12 mouse cellular contexts compared by ENCODE assay signal in the genomic region with DNA sequence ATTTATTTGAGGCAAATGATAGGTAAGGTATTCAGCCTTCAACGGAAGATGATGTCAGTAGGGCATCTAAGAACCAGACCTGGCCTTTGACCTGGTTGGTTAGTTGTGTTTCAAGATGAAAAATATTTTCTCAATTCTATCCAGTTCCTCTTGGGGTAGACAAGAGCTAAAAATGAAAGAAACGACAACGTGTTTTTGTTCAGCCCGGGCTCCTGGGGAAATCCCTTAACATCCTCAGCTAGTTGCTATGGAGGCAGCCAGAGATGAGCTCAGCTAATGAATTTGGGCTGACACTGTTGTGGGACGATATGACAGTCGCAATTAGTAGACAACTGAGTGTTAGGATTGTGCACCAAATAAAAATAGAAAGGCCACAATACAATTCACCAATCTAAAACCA.
DNase-seq lines count a peak whose midpoint lies in the region; ATAC-seq and TF ChIP-seq lines count a peak whose summit lies in the region.
"Had no signal": no experiment of that assay in that cellular context is flagged by ENCODE, and none has a peak within 500 bp of the region (broad histone marks: within the 10 kb centered on the region; RNA-seq: fewer than 3 reads in every experiment).

No protein-coding gene starts in this region.

- no peak overlapping the region for H3K9ac ChIP-seq in intestine, embryonic 14.5 days (ENCODE audit: low read length)
- H3K9ac ChIP-seq in intestine, embryonic 16.5 days (ENCODE audit: low read depth, low read length): no peak overlapping the region
- H3K9ac ChIP-seq in liver, embryonic 13.5 days: 0 out of 2 replicates have a peak overlapping the region, but pooled peaks have one; percentile 20

- no peaks in the 10 kb centered on the region for H3K27me3 ChIP-seq in intestine, embryonic 14.5 days (replicated peaks; ENCODE audit: control insufficient read depth, insufficient read depth, low read length)
- H3K27me3 ChIP-seq in intestine, embryonic 16.5 days (replicated peaks; ENCODE audit: control insufficient read depth, insufficient read depth, low read length): no peaks in the 10 kb centered on the region
- H3K27me3 ChIP-seq in spleen, adult 2 months (ENCODE audit: control insufficient read depth, insufficient read depth, low read length): no peaks in the 10 kb centered on the region
- no peaks in the 10 kb centered on the region for H3K27me3 ChIP-seq in liver, embryonic 13.5 days
- H3K27me3 ChIP-seq in cerebellum, adult 2 months (ENCODE audit: control insufficient read depth, insufficient read depth, low read length): no peaks in the 10 kb centered on the region
- H3K27me3 ChIP-seq: Patski had no signal

- H3K36me3 ChIP-seq in intestine, embryonic 14.5 days (ENCODE audit: control insufficient read depth, insufficient read depth, low read length): no peaks in the 10 kb centered on the region
- no peaks in the 10 kb centered on the region for H3K36me3 ChIP-seq in intestine, embryonic 16.5 days (ENCODE audit: control insufficient read depth, insufficient read depth, low read length)
- H3K36me3 ChIP-seq in spleen, adult 2 months (ENCODE audit: control insufficient read depth, insufficient read depth, low read length): no peaks in the 10 kb centered on the region
- no peaks in the 10 kb centered on the region for H3K36me3 ChIP-seq in liver, embryonic 13.5 days

- WGBS in intestine, embryonic 14.5 days: 85% methylated on average over 6 of the region's 6 CpGs
- 77% methylated on average over 6 of the region's 6 CpGs for WGBS in intestine, embryonic 16.5 days
- 12% methylated on average over 6 of the region's 6 CpGs for WGBS in spleen, adult 2 months
- WGBS in liver, embryonic 13.5 days (ENCODE audit: insufficient replicate concordance): 60% methylated on average over 6 of the region's 6 CpGs
- WGBS in cerebellum, adult 2 months: 23% methylated on average over 6 of the region's 6 CpGs

- TF ChIP-seq CTCF in spleen, adult 2 months (IDR thresholded peaks at IDR 0.05; ENCODE audit: extremely low read depth, insufficient read depth, insufficient read length, insufficient replicate concordance): no peak
- no peak for TF ChIP-seq CTCF in cerebellum, adult 2 months (IDR thresholded peaks at IDR 0.05; ENCODE audit: borderline replicate concordance, insufficient read depth, low read depth, low read length)

- no peak for ATAC-seq in intestine, embryonic 14.5 days (replicated peaks; ENCODE audit: low FRiP score, low TSS enrichment, low read depth)
- no peak for ATAC-seq in intestine, embryonic 16.5 days
- no peak for ATAC-seq in liver, embryonic 13.5 days (ENCODE audit: low read depth)
- no peak for ATAC-seq in cerebellum, adult (ENCODE audit: insufficient number of reproducible peaks, low FRiP score, low TSS enrichment)

- H3K4me1 ChIP-seq in intestine, embryonic 14.5 days (replicated peaks; ENCODE audit: control insufficient read depth, insufficient read depth, low read length): peaks cover 7% of the 10 kb centered on the region
- H3K4me1 ChIP-seq in intestine, embryonic 16.5 days (ENCODE audit: control insufficient read depth, insufficient read depth, low read length): peaks cover 9% of the 10 kb centered on the region
- peaks cover 39% of the 10 kb centered on the region for H3K4me1 ChIP-seq in spleen, adult 2 months (ENCODE audit: control insufficient read depth, insufficient read depth, insufficient read length)
- peaks cover 95% of the 10 kb centered on the region for H3K4me1 ChIP-seq in liver, embryonic 13.5 days (replicated peaks)
- no peaks in the 10 kb centered on the region for H3K4me1 ChIP-seq in cerebellum, adult 2 months (ENCODE audit: control insufficient read depth, insufficient read depth, low read length)

- no peak overlapping the region for H3K4me3 ChIP-seq in intestine, embryonic 14.5 days (ENCODE audit: low read depth, low read length)
- no peak overlapping the region for H3K4me3 ChIP-seq in intestine, embryonic 16.5 days (ENCODE audit: low read length)
- peak overlapping the region; percentile 27; the same call in 1 of the 2 replicates for H3K4me3 ChIP-seq in spleen, adult 2 months (ENCODE audit: extremely low read depth, insufficient read depth, insufficient read length)
- H3K4me3 ChIP-seq in liver, embryonic 13.5 days (replicated peaks): no peak overlapping the region
- H3K4me3 ChIP-seq in cerebellum, adult 2 months (replicated peaks; ENCODE audit: insufficient read depth, low read depth, low read length): no peak overlapping the region

- no peaks in the 10 kb centered on the region for H3K9me3 ChIP-seq in intestine, embryonic 14.5 days (ENCODE audit: control insufficient read depth, low read length)
- H3K9me3 ChIP-seq in intestine, embryonic 16.5 days (ENCODE audit: control insufficient read depth, low read length): no peaks in the 10 kb centered on the region
- H3K9me3 ChIP-seq in liver, embryonic 13.5 days (replicated peaks): no peaks in the 10 kb centered on the region

- no peak overlapping the region for H3K4me2 ChIP-seq in intestine, embryonic 14.5 days (ENCODE audit: low read length)
- no peak overlapping the region for H3K4me2 ChIP-seq in intestine, embryonic 16.5 days (ENCODE audit: low read depth, low read length)
- H3K4me2 ChIP-seq in liver, embryonic 13.5 days: no peak overlapping the region

- no peak for DNase-seq in intestine, embryonic 14.5 days (ENCODE audit: low spot score)
- DNase-seq in spleen, adult 2 months (ENCODE audit: low read depth in 1 of 2, low spot score in 2 of 2): peak in 1 of 2 experiments; percentile 79
- no peak for DNase-seq in spleen, postnatal 10 days (ENCODE audit: low spot score in 2 of 2)
- no peak for DNase-seq in liver, embryonic 13.5 days
- no peak for DNase-seq in embryo, embryonic 10 days (ENCODE audit: low spot score)
- DNase-seq in cerebellum, adult 2 months: no peak
- DNase-seq: cerebellum, adult 9-11 months; kidney, postnatal 25 days; right cerebral cortex, postnatal 14 days had no signal

- no peak for TF ChIP-seq POLR2A in spleen, adult 2 months (IDR thresholded peaks at IDR 0.05; ENCODE audit: low read depth, low read length)
- TF ChIP-seq POLR2A in cerebellum, adult 2 months (IDR thresholded peaks at IDR 0.05; ENCODE audit: borderline replicate concordance, insufficient read depth, low read length): no peak

- H3K27ac ChIP-seq in intestine, embryonic 14.5 days (ENCODE audit: low read depth): peak overlapping the region; percentile 16; the same call in 1 of the 2 replicates
- H3K27ac ChIP-seq in intestine, embryonic 16.5 days (ENCODE audit: low read length): no peak overlapping the region
- H3K27ac ChIP-seq in spleen, adult 2 months (ENCODE audit: insufficient read depth, low read length): peak overlapping the region; percentile 94
- peak overlapping the region; percentile 94 for H3K27ac ChIP-seq in liver, embryonic 13.5 days
- H3K27ac ChIP-seq in cerebellum, adult 2 months (ENCODE audit: insufficient read depth, low read length): no peak overlapping the region

Comparison
In these comparisons a context has a peak if more than half of its experiments do, and no peak if none do; other contexts are left out.
1. H3K27ac ChIP-seq: peak in intestine, embryonic 14.5 days (single experiment), spleen, adult 2 months (single experiment) and liver, embryonic 13.5 days (single experiment); none in intestine, embryonic 16.5 days (single experiment) and cerebellum, adult 2 months (single experiment).